Mouse (Mus musculus) MEL (cell line): Measurements from ENCODE around the gene Tpsg1. TPM values are rescaled to one million over a fixed set of nuclear protein-coding genes. Genes with fewer than 3 reads are reported as not detected.

ENCODE experiments used
- DNase-seq: peaks from one replicate; pipeline ENCODE4 v3.0.0; 2011; ENCODE audit warnings: low read depth, low spot score
- H3K27ac ChIP-seq: 2 replicates; pipeline ENCODE4 v1.5.1; 2012; ENCODE audit warnings: low read depth, mild to moderate bottlenecking, control low read depth, low read length, moderate library complexity; ENCODE audit not compliant: control insufficient read depth
- H3K27me3 ChIP-seq, 2 experiments: fragments of 150-350 bp in 1 of 2; sonication (generic) in 1 of 2; 2 replicates each; pipeline ENCODE4 v1.6.1; 2012; ENCODE audit warnings: low read length in 2 of 2, mild to moderate bottlenecking in 2 of 2, improper control_type of control experiment in 1 of 2, moderate library complexity in 1 of 2; ENCODE audit not compliant: insufficient read depth in 2 of 2, control insufficient read depth in 1 of 2
- H3K36me3 ChIP-seq, 2 experiments: 2 replicates each; pipeline ENCODE4 v1.6.1; 2012 to 2014; ENCODE audit warnings: low read length in 2 of 2, improper control_type of control experiment in 1 of 2, inconsistent platforms in 1 of 2, mild to moderate bottlenecking in 1 of 2; ENCODE audit not compliant: insufficient read depth in 2 of 2, control insufficient read depth in 1 of 2
- H3K4me1 ChIP-seq, 2 experiments: fragments of 150-350 bp in 1 of 2; sonication (generic) in 1 of 2; 2 replicates each; pipeline ENCODE4 v1.6.1; 2012; ENCODE audit warnings: low read length in 2 of 2, improper control_type of control experiment in 1 of 2, mild to moderate bottlenecking in 1 of 2; ENCODE audit not compliant: insufficient read depth in 2 of 2, control insufficient read depth in 1 of 2
- H3K4me3 ChIP-seq, 2 experiments: fragments of 150-350 bp in 1 of 2; sonication (generic) in 1 of 2; 2 replicates each; pipeline ENCODE4 v1.5.1; 2012; ENCODE audit warnings: low read depth in 2 of 2, low read length in 2 of 2, mild to moderate bottlenecking in 2 of 2, moderate library complexity in 2 of 2, control low read depth in 1 of 2, improper control_type of control experiment in 1 of 2; ENCODE audit not compliant: control insufficient read depth in 1 of 2, insufficient read depth in 1 of 2
- H3K79me2 ChIP-seq: 2 replicates; pipeline ENCODE4 v1.6.1; 2012; ENCODE audit warnings: mild to moderate bottlenecking, low read length, moderate library complexity; ENCODE audit not compliant: control insufficient read depth, poor library complexity, insufficient read depth
- H3K9ac ChIP-seq: 2 replicates; pipeline ENCODE4 v1.6.1; 2012; ENCODE audit warnings: low read depth, mild to moderate bottlenecking, control low read depth, low read length, moderate library complexity; ENCODE audit not compliant: control insufficient read depth, poor library complexity, severe bottlenecking
- H3K9me3 ChIP-seq: fragments of 150-350 bp; sonication (generic); replicated peaks from 2 replicates; pipeline ENCODE4 v1.6.1; 2012; ENCODE audit warnings: mild to moderate bottlenecking, low read length, improper control_type of control experiment, moderate library complexity; ENCODE audit not compliant: insufficient read depth
- CHD2 ChIP-seq: IDR thresholded peaks from 2 replicates; pipeline ENCODE4 v1.6.1; 2011; ENCODE audit warnings: low read length, improper control_type of control experiment
- E2F4 ChIP-seq: IDR thresholded peaks from 2 replicates; pipeline ENCODE4 v1.6.1; 2011; ENCODE audit warnings: low read depth, low read length, improper control_type of control experiment, borderline replicate concordance
- EP300 ChIP-seq, 2 experiments: IDR thresholded peaks; 2 replicates each; pipeline ENCODE4 v1.6.1; 2011; ENCODE audit warnings: improper control_type of control experiment in 2 of 2, low read length in 2 of 2, low read depth in 1 of 2, mild to moderate bottlenecking in 1 of 2
- GABPA ChIP-seq: IDR thresholded peaks from 2 replicates; pipeline ENCODE4 v1.6.1; 2012; ENCODE audit warnings: low read depth, mild to moderate bottlenecking, inconsistent platforms, low read length, improper control_type of control experiment, moderate library complexity
- GATA1 ChIP-seq: IDR thresholded peaks from 2 replicates; pipeline ENCODE4 v1.6.1; 2011; ENCODE audit warnings: low read depth, low read length, improper control_type of control experiment
- JUND ChIP-seq: IDR thresholded peaks from 2 replicates; pipeline ENCODE4 v1.6.1; 2011; ENCODE audit warnings: low read depth, mild to moderate bottlenecking, improper control_type of control experiment, low read length
- KAT2A ChIP-seq: conservative IDR thresholded peaks from 2 replicates; pipeline ENCODE4 v1.6.1; 2012; ENCODE audit warnings: low read depth, low read length, improper control_type of control experiment, inconsistent platforms
- MAFK ChIP-seq: IDR thresholded peaks from 2 replicates; pipeline ENCODE4 v1.6.1; 2011; ENCODE audit warnings: low read depth, mild to moderate bottlenecking, low read length, improper control_type of control experiment, borderline replicate concordance
- MAX ChIP-seq: IDR thresholded peaks from 2 replicates; pipeline ENCODE4 v1.6.1; 2011; ENCODE audit warnings: low read length, improper control_type of control experiment
- MAZ ChIP-seq: IDR thresholded peaks from 2 replicates; pipeline ENCODE4 v1.6.1; 2012; ENCODE audit warnings: low read depth, mild to moderate bottlenecking, inconsistent platforms, low read length, improper control_type of control experiment
- MXI1 ChIP-seq: IDR thresholded peaks from 2 replicates; pipeline ENCODE4 v1.6.1; 2011; ENCODE audit warnings: mild to moderate bottlenecking, low read depth, low read length, improper control_type of control experiment
- MYB ChIP-seq: IDR thresholded peaks from 2 replicates; pipeline ENCODE4 v1.6.1; 2011; ENCODE audit warnings: mild to moderate bottlenecking, low read depth, low read length, improper control_type of control experiment
- MYC ChIP-seq: IDR thresholded peaks from 2 replicates; pipeline ENCODE4 v1.6.1; 2011; ENCODE audit warnings: low read depth, mild to moderate bottlenecking, low read length, improper control_type of control experiment, moderate library complexity
- NRF1 ChIP-seq: IDR thresholded peaks from 2 replicates; pipeline ENCODE4 v1.6.1; 2014; ENCODE audit warnings: low read depth, mild to moderate bottlenecking, inconsistent platforms, low read length, improper control_type of control experiment, moderate library complexity; ENCODE audit not compliant: poor library complexity, insufficient read depth, severe bottlenecking
- POLR2AphosphoS2 ChIP-seq: IDR thresholded peaks from 2 replicates; pipeline ENCODE4 v1.6.1; 2011; ENCODE audit warnings: low read length, improper control_type of control experiment
- RCOR1 ChIP-seq: IDR thresholded peaks from 2 replicates; pipeline ENCODE4 v1.6.1; 2012; ENCODE audit warnings: low read depth, mild to moderate bottlenecking, inconsistent platforms, low read length, improper control_type of control experiment
- TAL1 ChIP-seq: IDR thresholded peaks from 2 replicates; pipeline ENCODE4 v1.6.1; 2012; ENCODE audit warnings: mild to moderate bottlenecking, inconsistent platforms, low read length, moderate library complexity, mixed read lengths
- UBTF ChIP-seq: IDR thresholded peaks from 2 replicates; pipeline ENCODE4 v1.6.1; 2012; ENCODE audit warnings: low read depth, mild to moderate bottlenecking, inconsistent platforms, low read length, improper control_type of control experiment, moderate library complexity, borderline replicate concordance; ENCODE audit not compliant: insufficient read depth
- USF1 ChIP-seq: IDR thresholded peaks from 2 replicates; pipeline ENCODE4 v1.6.1; 2014; ENCODE audit warnings: low read depth, mild to moderate bottlenecking, inconsistent platforms, low read length, improper control_type of control experiment, moderate library complexity
- ZKSCAN1 ChIP-seq: IDR thresholded peaks from 2 replicates; pipeline ENCODE4 v1.6.1; 2012; ENCODE audit warnings: low read depth, mild to moderate bottlenecking, inconsistent platforms, low read length, improper control_type of control experiment, moderate library complexity
- polyA plus RNA-seq, 2 experiments: library from polyadenylated mRNA; stranded (reverse) in 1 of 2; unstranded in 1 of 2; fragments of >175 nt in 1 of 2; fragments of >200 nt in 1 of 2; gene quantifications; 2 replicates each; pipeline versions ENCODE4 v1.2.1 to v1.2.4; 2012; ENCODE audit warnings: low replicate concordance in 2 of 2, low read depth in 1 of 2; ENCODE audit not compliant: insufficient read length in 2 of 2, insufficient read depth in 1 of 2, missing spikeins in 1 of 2
- total RNA-seq: library from RNA; depleted of rRNA; stranded (reverse); fragments of 300-350 nt; gene quantifications from 2 replicates; pipeline ENCODE4 v1.2.3, GENCODE M21; 2012

Tpsg1 gene
- total and polyA plus RNA-seq, 3 experiments = not detected

- TF ChIP-seq NRF1 (no peak), USF1 (no peak), MYC (no peak), MAX (no peak), GABPA (no peak), EP300 (IDR thresholded peaks at IDR 0.05; ENCODE audit: low read depth in 1 of 2, low read length in 2 of 2) (no peak), MAFK (no peak), ZKSCAN1 (no peak), KAT2A (no peak), UBTF (no peak)
- peaks cover 0 to 5% of the 10 kb centered on the region in 2 experiments; a peak in 2 of 4 replicates for H3K4me1 ChIP-seq
- no peak within 1 kb of the TSS for H3K27ac ChIP-seq
- no peaks in the 10 kb centered on the region for H3K36me3 ChIP-seq
- no peak for DNase-seq
- no peak within 1 kb of the TSS for H3K4me3 ChIP-seq
- H3K79me2 ChIP-seq = no peaks in the 10 kb centered on the region
- peaks cover 2 to 16% of the 10 kb centered on the region in 2 experiments; a peak in 3 of 4 replicates for H3K27me3 ChIP-seq
- H3K9ac ChIP-seq = no peak within 1 kb of the TSS
- H3K9me3 ChIP-seq = no peaks in the 10 kb centered on the region
Observed at GRCm38 (mm10) chr17:25345462-25345861, 23.6 kb upstream of the Tpsg1 start, which contains the start of gene Tpsab1. Tpsab1 (minus strand) TSS chr17:25345562.

GRCm38 (mm10) chr17:25361291-25361690, 7.8 kb upstream of the Tpsg1 start:
- no peaks in the 10 kb centered on the region for H3K4me1 ChIP-seq
- no peaks in the 10 kb centered on the region for H3K79me2 ChIP-seq
- H3K4me3 ChIP-seq = no peak overlapping the region
- H3K27me3 ChIP-seq = peaks cover 15 to 19% of the 10 kb centered on the region in 2 experiments
- H3K27ac ChIP-seq = no peak overlapping the region
- H3K9ac ChIP-seq = no peak overlapping the region
- H3K36me3 ChIP-seq = no peaks in the 10 kb centered on the region
- no peak for DNase-seq
- TF ChIP-seq GATA1 (no peak), E2F4 (no peak), MYB (no peak), JUND (no peak), RCOR1 (no peak), CHD2 (no peak), POLR2AphosphoS2 (no peak), TAL1 (no peak), MXI1 (no peak), MAZ (no peak)
- TF ChIP-seq, all 39 proteins: peak for 0
- H3K9me3 ChIP-seq = no peaks in the 10 kb centered on the region
